Mouse (Mus musculus) C2C12 (cell line): ENCODE results near the gene Samd4b.
"Not testable (repeated sequence)": the region's sequence is repeated elsewhere in the genome, so short reads cannot be mapped to it uniquely, and the experiment has no call there.

Experiments
- CEBPB ChIP-seq: IDR thresholded peaks from one replicate; pipeline ENCODE4 v1.6.1; 2011; ENCODE audit warnings: low read depth, mild to moderate bottlenecking, control low read depth, moderate library complexity
- CTCF ChIP-seq: IDR thresholded peaks from one replicate; pipeline ENCODE4 v1.5.1; 2011; ENCODE audit not compliant: control insufficient read depth, insufficient read depth, insufficient read length
- FOSL1 ChIP-seq: IDR thresholded peaks from one replicate; pipeline ENCODE4 v1.8.0; 2011; ENCODE audit warnings: mild to moderate bottlenecking, low read length; ENCODE audit not compliant: poor library complexity, insufficient read depth, severe bottlenecking
- MAX ChIP-seq: IDR thresholded peaks from one replicate; pipeline ENCODE4 v1.6.1; 2011; ENCODE audit warnings: mild to moderate bottlenecking, control low read depth
- MYOD1 ChIP-seq: IDR thresholded peaks from one replicate; pipeline ENCODE4 v1.6.1; 2011; ENCODE audit warnings: low read depth; ENCODE audit not compliant: control insufficient read depth, insufficient read length
- MYOG ChIP-seq: IDR thresholded peaks from one replicate; pipeline ENCODE4 v1.6.1; 2011; ENCODE audit not compliant: control insufficient read depth, insufficient read length; ENCODE audit errors: extremely low read depth
- USF1 ChIP-seq: IDR thresholded peaks from one replicate; pipeline ENCODE4 v1.6.1; 2011; ENCODE audit warnings: low read depth, mild to moderate bottlenecking, control low read depth, moderate library complexity

DNA sequence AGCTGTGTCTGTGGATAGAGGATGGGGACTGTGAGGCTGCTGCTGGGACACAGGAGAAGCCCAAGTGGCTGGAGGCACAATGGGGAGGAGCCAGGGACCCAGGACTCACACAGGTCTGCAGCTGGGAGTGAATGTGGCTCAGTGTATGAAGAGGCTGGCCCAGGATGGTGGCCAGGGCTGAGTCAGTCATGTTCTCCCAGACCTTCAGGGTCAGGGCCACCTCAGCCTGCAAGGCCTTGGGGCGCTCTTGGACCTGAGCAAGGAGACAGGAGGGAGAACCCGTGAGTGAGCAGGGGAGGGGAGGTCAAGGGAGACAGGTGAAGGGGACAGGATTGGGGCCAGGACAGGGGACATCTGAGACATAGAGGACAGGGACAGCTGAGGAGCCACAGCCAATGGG is 88.8 kb downstream of the Samd4b start:
- not testable (repeated sequence) for TF ChIP-seq CTCF, MAX, CEBPB, USF1, MYOD1, FOSL1, MYOG
